Mouse (Mus musculus) megakaryocyte, embryonic 14.5 days (primary cell): ENCODE data around the gene Map3k7.

Source experiments
- FLI1 ChIP-seq: IDR thresholded peaks from 2 replicates; pipeline ENCODE4 v1.6.1; 2012; ENCODE audit warnings: low read length, inconsistent platforms, mixed read lengths
- GATA1 ChIP-seq: IDR thresholded peaks from 3 replicates; pipeline ENCODE4 v1.6.1; 2012; ENCODE audit warnings: mixed read lengths, low read length, inconsistent platforms, borderline replicate concordance

DNA sequence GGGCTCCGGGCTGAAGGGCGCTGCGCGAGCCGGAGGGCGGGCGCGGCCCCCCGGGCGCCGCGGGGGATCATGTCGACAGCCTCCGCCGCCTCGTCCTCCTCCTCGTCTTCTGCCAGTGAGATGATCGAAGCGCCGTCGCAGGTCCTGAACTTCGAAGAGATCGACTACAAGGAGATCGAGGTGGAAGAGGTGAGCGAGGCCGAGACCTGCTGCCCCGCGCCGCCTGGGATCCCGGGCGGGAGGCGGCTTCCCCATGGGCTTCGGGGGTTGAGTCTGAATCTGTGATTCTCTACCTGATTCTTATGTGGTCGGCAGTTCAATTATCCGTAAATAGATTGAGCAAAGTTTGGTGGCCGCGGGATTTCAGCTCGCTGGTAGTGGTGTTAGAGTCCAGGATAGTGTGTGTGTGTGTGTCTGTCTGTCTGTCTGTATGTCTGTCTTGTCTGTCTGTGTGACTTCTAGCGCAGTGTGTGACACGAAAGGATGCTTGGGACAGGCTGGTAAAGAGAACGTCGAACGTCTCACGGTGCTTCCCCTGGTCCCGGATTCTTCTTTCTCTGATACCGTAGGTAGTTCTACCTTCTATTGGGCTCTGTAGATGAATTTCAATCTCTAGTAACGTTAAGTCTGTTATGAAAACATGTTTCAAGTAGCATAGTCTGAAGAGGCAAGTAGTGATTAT is 438 bp downstream of the Map3k7 start:
- TF ChIP-seq FLI1 (no peak), GATA1 (no peak)
